Mouse (Mus musculus): Measurements from ENCODE around the gene Postn. TPM values are rescaled to one million over a fixed set of nuclear protein-coding genes. Genes with fewer than 3 reads are reported as not detected.

Postn gene
- total RNA-seq (2017) = not detected in 2 replicates

GRCm38 (mm10) chr3:54360897-54361296, at the start of gene Postn:
Gene Postn, plus strand, starts transcription at chr3:54361109.
- no peak for ATAC-seq (replicated peaks; ENCODE audit: low read depth, poor library complexity, severe bottlenecking)

DNA sequence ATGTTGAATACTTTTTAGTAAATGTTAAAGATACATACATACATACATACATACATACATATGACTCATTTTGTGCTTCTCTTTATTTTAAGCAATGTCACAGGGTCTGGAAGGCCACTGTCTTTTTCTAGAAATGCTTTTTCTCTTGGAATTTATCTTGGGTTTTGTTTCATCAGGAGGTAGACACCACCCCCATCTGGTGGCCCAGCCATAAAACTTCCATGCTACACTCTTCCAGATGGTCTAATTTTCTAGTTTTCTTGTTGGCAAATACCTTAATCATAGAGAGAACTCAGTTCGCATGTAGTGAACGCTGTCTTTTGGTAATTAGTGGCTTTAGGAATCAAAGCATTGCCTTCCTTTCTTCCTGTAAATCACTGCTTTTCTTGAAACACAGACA, 46.9 kb upstream of the Postn start:
- no peak for ATAC-seq (replicated peaks; ENCODE audit: low read depth, poor library complexity, severe bottlenecking)

- ATAC-seq (replicated peaks; ENCODE audit: low read depth, poor library complexity, severe bottlenecking) = peak; percentile 87
These were observed 7.8 kb upstream of the Postn start for GRCm38 (mm10) chr3:54352891-54353652.

DNA sequence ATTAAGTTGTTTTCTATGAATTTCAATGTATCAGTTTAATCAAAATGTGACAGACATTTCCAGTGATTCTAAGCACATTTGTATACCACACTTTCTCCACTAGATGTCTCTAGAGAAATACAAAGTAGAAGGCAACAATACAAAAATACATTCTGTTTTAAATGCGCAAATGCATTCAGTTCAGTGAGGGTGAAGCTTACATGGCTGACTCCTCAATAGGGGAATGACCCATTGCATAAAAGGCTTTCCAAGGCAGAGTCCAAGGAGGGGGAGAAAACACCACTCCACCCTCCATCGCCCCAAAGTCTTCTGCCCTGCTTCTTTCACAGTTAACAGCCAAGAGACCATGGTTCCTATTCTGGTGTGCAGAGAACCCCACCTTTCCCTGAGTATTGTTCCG, 3.3 kb upstream of the Postn start:
- peak; percentile 53 for ATAC-seq (replicated peaks; ENCODE audit: low read depth, poor library complexity, severe bottlenecking)

GRCm38 (mm10) chr3:54358463-54359189, 2.3 kb upstream of the Postn start:
- peak; percentile 88 for ATAC-seq (replicated peaks; ENCODE audit: low read depth, poor library complexity, severe bottlenecking)

DNA sequence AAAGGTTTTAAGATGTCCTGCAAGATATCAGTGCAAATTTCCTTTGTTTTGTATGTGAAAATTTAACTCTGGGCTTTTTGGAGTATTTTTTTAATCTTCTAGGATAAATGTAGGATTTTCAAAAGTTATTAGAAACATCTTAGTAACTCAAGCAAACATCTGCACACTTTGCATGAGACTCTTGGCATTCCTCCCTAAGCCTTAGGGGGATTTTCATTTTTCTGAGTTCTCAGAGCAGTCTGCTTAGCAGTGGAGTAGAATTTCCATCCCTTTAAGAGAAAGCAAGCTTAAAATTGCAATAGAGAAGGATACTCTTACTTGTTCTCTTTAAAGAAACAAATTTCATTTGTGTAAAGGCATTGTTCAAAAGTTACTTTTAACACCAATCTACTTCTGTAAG, 747 bp downstream of the Postn start:
- ATAC-seq (replicated peaks; ENCODE audit: low read depth, poor library complexity, severe bottlenecking) = no peak

- ATAC-seq (replicated peaks; ENCODE audit: low read depth, poor library complexity, severe bottlenecking) = no peak
These were observed 10.1 kb downstream of the Postn start for GRCm38 (mm10) chr3:54371015-54371414.

GRCm38 (mm10) chr3:54372625-54373024, 11.7 kb downstream of the Postn start:
- no peak for ATAC-seq (replicated peaks; ENCODE audit: low read depth, poor library complexity, severe bottlenecking)

DNA sequence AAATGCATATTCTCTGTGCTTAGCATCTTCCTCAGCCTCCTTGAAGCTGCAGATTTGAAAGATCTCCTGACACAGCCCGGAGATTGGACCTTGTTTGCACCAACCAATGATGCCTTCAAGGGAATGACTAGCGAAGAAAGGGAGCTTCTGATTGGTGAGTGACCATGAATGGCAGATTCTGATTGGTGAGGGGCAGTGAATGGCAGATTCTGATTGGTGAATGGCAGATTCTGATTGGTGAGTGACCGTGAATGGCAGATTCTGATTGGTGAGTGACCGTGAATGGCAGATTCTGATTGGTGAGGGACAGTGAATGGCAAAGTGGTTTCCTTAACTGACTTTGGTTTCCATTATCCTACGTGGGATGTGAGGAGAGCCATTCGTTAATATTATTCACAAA, 15.1 kb downstream of the Postn start:
- no peak for ATAC-seq (replicated peaks; ENCODE audit: low read depth, poor library complexity, severe bottlenecking)

DNA sequence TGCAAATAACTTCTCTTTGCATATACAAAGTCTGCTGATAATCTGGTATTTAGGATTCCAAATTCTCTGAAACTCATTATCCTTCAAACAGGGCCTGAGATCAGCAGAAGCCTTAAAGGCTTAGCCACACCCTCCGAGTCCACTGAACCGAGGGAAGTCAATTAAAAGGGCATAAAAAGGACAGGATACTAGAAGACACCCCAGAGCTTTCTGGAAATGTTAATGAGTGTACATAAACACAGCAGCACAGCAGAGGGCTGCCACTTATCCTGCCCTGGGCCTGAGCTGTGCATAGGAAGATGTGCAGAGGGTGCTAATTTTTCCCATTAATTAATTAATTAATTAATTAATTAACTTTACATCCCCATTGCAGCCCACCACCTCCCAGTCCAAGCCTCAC, 16.7 kb downstream of the Postn start:
- ATAC-seq (replicated peaks; ENCODE audit: low read depth, poor library complexity, severe bottlenecking) = no peak

- 0 out of 2 replicates have a peak, but pooled peaks have one; percentile 72 for ATAC-seq (replicated peaks; ENCODE audit: low read depth, poor library complexity, severe bottlenecking)
These were observed 17.2 kb downstream of the Postn start for GRCm38 (mm10) chr3:54378135-54378534.

DNA sequence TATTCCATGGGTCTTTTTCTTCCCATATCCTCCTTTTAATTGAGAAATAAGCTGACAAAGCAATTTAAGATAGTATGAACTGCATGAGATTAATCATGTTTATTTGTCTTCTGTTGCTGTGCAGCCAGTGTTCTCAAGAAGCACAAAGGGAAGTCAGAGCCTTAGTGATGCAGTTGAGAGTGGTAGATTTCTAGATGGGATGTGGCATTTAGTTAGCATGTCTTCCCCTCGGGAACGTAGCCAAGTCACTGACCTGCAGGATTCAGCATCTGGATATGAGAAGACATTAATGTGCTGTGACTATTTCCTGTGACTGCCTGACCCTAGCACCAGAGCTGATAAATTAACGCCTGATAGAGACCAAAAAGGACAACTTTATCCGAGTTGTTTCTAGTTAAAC, 19.1 kb downstream of the Postn start:
- ATAC-seq (replicated peaks; ENCODE audit: low read depth, poor library complexity, severe bottlenecking) = no peak

GRCm38 (mm10) chr3:54399321-54399720, 38.4 kb downstream of the Postn start:
- no peak for ATAC-seq (replicated peaks; ENCODE audit: low read depth, poor library complexity, severe bottlenecking)

- no peak for ATAC-seq (replicated peaks; ENCODE audit: low read depth, poor library complexity, severe bottlenecking)
These were observed 39.0 kb downstream of the Postn start for GRCm38 (mm10) chr3:54399911-54400310.

GRCm38 (mm10) chr3:54400617-54401016, 39.7 kb downstream of the Postn start:
- ATAC-seq (replicated peaks; ENCODE audit: low read depth, poor library complexity, severe bottlenecking) = no peak

DNA sequence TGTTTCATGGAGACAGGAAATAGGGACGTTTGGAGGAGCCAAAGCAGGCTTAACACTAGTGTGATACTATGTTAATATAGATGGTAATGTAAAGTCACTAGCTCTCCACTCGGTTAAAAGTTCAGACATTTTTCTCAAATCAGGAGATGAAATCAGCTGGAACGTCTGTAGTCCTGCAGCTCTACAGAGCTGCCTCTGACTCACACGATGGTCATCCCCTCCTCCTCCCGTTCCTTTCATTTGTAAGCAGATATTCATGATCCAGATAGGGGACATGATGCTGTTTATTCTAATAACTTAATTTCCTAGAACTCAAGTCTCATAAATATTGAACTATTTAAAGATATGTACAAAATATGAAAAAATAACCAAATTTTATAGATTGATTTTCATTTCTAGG, 40.8 kb downstream of the Postn start:
- no peak for ATAC-seq (replicated peaks; ENCODE audit: low read depth, poor library complexity, severe bottlenecking)

- no peak for ATAC-seq (replicated peaks; ENCODE audit: low read depth, poor library complexity, severe bottlenecking)
These were observed 42.9 kb downstream of the Postn start for GRCm38 (mm10) chr3:54403791-54404190.

GRCm38 (mm10) chr3:54406567-54406966, 45.7 kb downstream of the Postn start:
- ATAC-seq (replicated peaks; ENCODE audit: low read depth, poor library complexity, severe bottlenecking) = no peak

DNA sequence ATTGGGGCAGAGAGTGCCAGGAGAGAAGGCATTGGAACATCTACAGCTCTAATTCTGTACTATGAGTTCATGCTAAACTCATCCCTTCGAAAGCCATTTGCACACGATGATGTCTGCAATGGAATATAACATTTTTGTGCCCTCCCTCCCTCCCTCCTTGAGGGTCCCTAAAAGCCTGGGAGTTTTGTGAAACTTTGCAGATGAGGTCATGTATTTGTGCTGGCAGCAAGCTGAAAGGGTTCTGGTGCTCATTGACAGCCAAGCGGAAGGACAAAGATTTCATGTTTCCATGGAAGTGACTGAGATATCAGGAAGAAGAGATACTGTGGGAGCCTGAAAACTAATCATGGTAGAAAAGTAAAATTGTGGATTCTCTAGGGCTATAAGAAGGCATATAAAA, 50.1 kb downstream of the Postn start:
- ATAC-seq (replicated peaks; ENCODE audit: low read depth, poor library complexity, severe bottlenecking) = no peak

DNA sequence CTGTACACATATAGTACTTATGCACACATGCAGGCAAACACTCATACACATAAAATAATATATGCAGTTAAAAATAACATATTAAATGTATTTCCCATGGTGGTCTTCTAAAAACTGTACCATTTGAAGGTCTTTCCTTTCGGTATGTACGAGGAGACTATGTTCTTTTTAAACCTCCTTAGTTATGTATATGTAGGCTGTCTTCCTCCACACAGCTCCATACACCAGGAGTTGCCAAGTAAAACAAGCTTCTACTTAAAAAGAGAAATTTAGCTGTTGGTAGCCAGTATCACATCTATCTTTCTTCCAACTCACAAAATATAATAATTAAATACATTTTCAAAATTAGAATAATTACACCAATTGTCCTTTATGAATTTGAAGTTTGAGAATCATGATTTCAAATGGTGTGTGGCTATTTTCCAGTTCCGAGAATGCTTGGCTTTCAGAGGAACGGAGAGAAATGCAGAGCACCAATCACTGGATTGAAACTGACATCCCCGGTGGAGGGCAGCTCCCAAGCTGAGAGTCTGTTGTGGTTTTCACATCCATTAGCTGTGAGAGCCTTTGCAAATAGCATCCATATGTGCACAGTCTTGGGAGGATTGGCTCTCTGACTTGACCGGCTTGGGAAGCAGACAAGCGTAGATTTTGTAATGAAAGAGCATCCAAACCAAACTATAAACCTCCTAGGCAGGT, 52.1 kb downstream of the Postn start:
- ATAC-seq (replicated peaks; ENCODE audit: low read depth, poor library complexity, severe bottlenecking) = no peak

- no peak for ATAC-seq (replicated peaks; ENCODE audit: low read depth, poor library complexity, severe bottlenecking)
These were observed 52.6 kb downstream of the Postn start for GRCm38 (mm10) chr3:54413584-54413897.
